ENCODE assay signal across 10 mouse cellular contexts in the genomic region with DNA sequence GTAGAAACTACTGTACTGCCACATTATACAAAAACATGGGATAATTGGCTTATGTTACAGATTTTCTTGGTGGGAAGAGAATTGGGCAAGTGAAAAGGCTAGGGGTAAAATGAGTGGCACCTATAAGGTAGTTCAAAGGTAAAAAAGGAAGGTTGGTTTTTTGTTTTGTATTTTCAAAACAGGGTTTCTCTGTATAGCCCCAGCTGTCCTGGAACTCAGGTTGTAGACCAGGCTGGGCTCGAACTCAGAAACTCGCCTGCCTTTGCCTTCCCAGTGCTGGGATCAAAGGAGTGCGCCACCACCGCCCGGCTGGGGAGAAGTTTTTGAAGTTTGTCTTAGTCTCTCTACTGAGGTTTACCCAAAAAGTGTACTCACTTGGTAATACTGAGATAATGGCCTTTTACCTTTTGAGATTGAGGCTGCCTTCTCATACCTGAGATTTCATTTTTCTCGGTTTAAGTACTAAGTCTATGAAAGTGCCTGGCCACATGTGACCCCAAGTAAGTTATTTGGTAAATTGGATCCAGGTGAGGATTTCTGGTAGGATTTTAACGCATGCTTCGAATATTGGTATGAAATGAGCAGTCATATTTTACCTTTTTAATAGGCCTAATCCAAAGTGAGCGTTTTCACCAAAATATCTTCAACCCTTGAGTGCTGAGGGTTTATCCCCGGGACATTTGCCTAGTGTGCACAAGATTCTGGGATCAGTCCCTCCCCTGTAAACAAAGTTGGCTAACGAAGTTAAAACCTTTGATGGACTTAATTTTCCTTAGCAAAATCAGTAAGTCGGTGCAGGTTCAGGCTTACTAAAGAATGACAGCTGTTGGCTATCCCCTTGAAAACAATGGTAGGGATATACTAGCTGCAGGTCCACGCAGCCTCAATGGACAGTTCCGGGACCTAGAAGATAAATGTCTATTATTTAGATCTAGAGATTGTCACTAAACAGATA. TPM values are rescaled to one million over a fixed set of nuclear protein-coding genes. Genes with fewer than 3 reads are reported as not detected.
DNase-seq lines count a peak whose midpoint lies in the region; ATAC-seq lines count a peak whose summit lies in the region.
"Had no signal": no experiment of that assay in that cellular context is flagged by ENCODE, and none has a peak within 500 bp of the region (broad histone marks: within the 10 kb centered on the region; RNA-seq: fewer than 3 reads in every experiment).

No protein-coding gene starts in this region.

- H3K4me3 ChIP-seq in hindbrain, embryonic 11.5 days (ENCODE audit: low read depth, low read length) = no peak overlapping the region
- H3K4me3 ChIP-seq in hindbrain, embryonic 12.5 days = no peak overlapping the region
- H3K4me3 ChIP-seq in limb, embryonic 13.5 days = no peak overlapping the region
- H3K4me3 ChIP-seq: hindbrain, embryonic 13.5 days had no signal

- no peak overlapping the region for H3K9ac ChIP-seq in hindbrain, embryonic 11.5 days (ENCODE audit: low read depth, low read length)
- no peak overlapping the region for H3K9ac ChIP-seq in hindbrain, embryonic 12.5 days
- H3K9ac ChIP-seq in limb, embryonic 13.5 days = no peak overlapping the region
- H3K9ac ChIP-seq: hindbrain, embryonic 13.5 days had no signal

- H3K27ac ChIP-seq in hindbrain, embryonic 11.5 days (ENCODE audit: low read depth, low read length) = no peak overlapping the region
- no peak overlapping the region for H3K27ac ChIP-seq in hindbrain, embryonic 12.5 days
- 0 out of 2 replicates have a peak overlapping the region, but pooled peaks have one; percentile 33 for H3K27ac ChIP-seq in limb, embryonic 13.5 days
- H3K27ac ChIP-seq: hindbrain, embryonic 13.5 days had no signal

- 43% methylated on average over 14 of the region's 14 CpGs for WGBS in hindbrain, embryonic 11.5 days
- WGBS in hindbrain, embryonic 12.5 days = 44% methylated on average over 14 of the region's 14 CpGs
- WGBS in limb, embryonic 13.5 days = 32% methylated on average over 14 of the region's 14 CpGs

- no peaks in the 10 kb centered on the region for H3K9me3 ChIP-seq in hindbrain, embryonic 11.5 days (ENCODE audit: control insufficient read depth, low read length)
- no peaks in the 10 kb centered on the region for H3K9me3 ChIP-seq in hindbrain, embryonic 12.5 days (replicated peaks)
- no peaks in the 10 kb centered on the region for H3K9me3 ChIP-seq in limb, embryonic 13.5 days
- H3K9me3 ChIP-seq: hindbrain, embryonic 13.5 days had no signal

- no peak overlapping the region for H3K4me2 ChIP-seq in hindbrain, embryonic 11.5 days (replicated peaks; ENCODE audit: low read depth, low read length)
- no peak overlapping the region for H3K4me2 ChIP-seq in hindbrain, embryonic 12.5 days (replicated peaks)
- H3K4me2 ChIP-seq in limb, embryonic 13.5 days (replicated peaks) = no peak overlapping the region
- H3K4me2 ChIP-seq: hindbrain, embryonic 13.5 days had no signal

- no peaks in the 10 kb centered on the region for H3K4me1 ChIP-seq in hindbrain, embryonic 11.5 days (replicated peaks; ENCODE audit: control insufficient read depth, insufficient read depth, low read length)
- no peaks in the 10 kb centered on the region for H3K4me1 ChIP-seq in hindbrain, embryonic 12.5 days
- no peaks in the 10 kb centered on the region for H3K4me1 ChIP-seq in limb, embryonic 13.5 days
- H3K4me1 ChIP-seq: hindbrain, embryonic 13.5 days had no signal

- no peak for ATAC-seq in hindbrain, embryonic 11.5 days (ENCODE audit: low FRiP score)
- ATAC-seq in hindbrain, embryonic 12.5 days (ENCODE audit: low FRiP score) = no peak
- ATAC-seq in limb, embryonic 13.5 days (ENCODE audit: low FRiP score, low read depth) = no peak

- H3K36me3 ChIP-seq in hindbrain, embryonic 11.5 days (ENCODE audit: control insufficient read depth, insufficient read depth, low read length) = no peaks in the 10 kb centered on the region
- H3K36me3 ChIP-seq in hindbrain, embryonic 12.5 days = peaks cover 3% of the 10 kb centered on the region; the same call in 1 of the 2 replicates
- peaks cover 12% of the 10 kb centered on the region for H3K36me3 ChIP-seq in limb, embryonic 13.5 days

- peak; percentile 47 for DNase-seq in hindbrain, embryonic 11.5 days (ENCODE audit: low spot score)
- DNase-seq in 416B (ENCODE audit: low read depth) = peak; percentile 53
- peak; percentile 49 for DNase-seq in embryo, embryonic 10.5 days (ENCODE audit: low spot score)
- no peak for DNase-seq in cerebellum, postnatal 4 days (ENCODE audit: low spot score in 2 of 2)
- no peak for DNase-seq in left cerebral cortex, adult 18-20 months (ENCODE audit: low spot score in 2 of 2)
- DNase-seq in urinary bladder, postnatal 14 days (ENCODE audit: low spot score) = no peak
- DNase-seq: lung, postnatal 36 days had no signal

- H3K27me3 ChIP-seq in hindbrain, embryonic 11.5 days (ENCODE audit: control insufficient read depth, insufficient read depth, low read length) = no peaks in the 10 kb centered on the region
- H3K27me3 ChIP-seq in hindbrain, embryonic 12.5 days = no peaks in the 10 kb centered on the region
- no peaks in the 10 kb centered on the region for H3K27me3 ChIP-seq in limb, embryonic 13.5 days
- H3K27me3 ChIP-seq: hindbrain, embryonic 13.5 days had no signal

RNA-seq across cellular contexts. Expression of gene Hnrnpa3, which starts 10.7 kb away (rescaled TPM):
- polyA plus RNA-seq in hindbrain, embryonic 11.5 days (2014; fragmentation: Nextera tagmentation; extraction: Ambion mirVana) = 304 and 320 TPM in 2 replicates
- 352 and 360 TPM in 2 replicates for polyA plus RNA-seq in hindbrain, embryonic 12.5 days (2016; fragmentation: Nextera tagmentation; extraction: Ambion mirVana)
- 344 and 364 TPM in 2 replicates for polyA plus RNA-seq in limb, embryonic 13.5 days (2015; fragmentation: Nextera tagmentation; extraction: Ambion mirVana)
- 100 to 1,000 TPM; 268 to 300 TPM for total RNA-seq in left cerebral cortex, adult 18-20 months (2021)

RNA-seq across cellular contexts. Expression of gene Nfe2l2, which starts 34.7 kb away (rescaled TPM):
- polyA plus RNA-seq in hindbrain, embryonic 11.5 days (2014; fragmentation: Nextera tagmentation; extraction: Ambion mirVana) = 28.4 and 28.5 TPM in 2 replicates
- polyA plus RNA-seq in hindbrain, embryonic 12.5 days (2016; fragmentation: Nextera tagmentation; extraction: Ambion mirVana) = 20.0 and 20.5 TPM in 2 replicates
- polyA plus RNA-seq in limb, embryonic 13.5 days (2015; fragmentation: Nextera tagmentation; extraction: Ambion mirVana) = 32.7 and 34.1 TPM in 2 replicates
- total RNA-seq in left cerebral cortex, adult 18-20 months (2021) = 10 to 100 TPM; 14.7 TPM

Comparison
In these comparisons a context has a peak if more than half of its experiments do, and no peak if none do; other contexts are left out.
1. DNase-seq: peak in hindbrain, embryonic 11.5 days (single experiment), 416B (single experiment) and embryo, embryonic 10.5 days (single experiment); none in cerebellum, postnatal 4 days (0 of 2), left cerebral cortex, adult 18-20 months (0 of 2) and urinary bladder, postnatal 14 days (single experiment).